Mouse (Mus musculus) ES-E14 (cell line): ENCODE results near the gene Pogz.

Experiments
- HCFC1 ChIP-seq: IDR thresholded peaks from 2 replicates; pipeline ENCODE4 v1.6.1; 2012; ENCODE audit warnings: low read length, inconsistent platforms, borderline replicate concordance; ENCODE audit not compliant: insufficient read depth
- MAFK ChIP-seq: IDR thresholded peaks from 2 replicates; pipeline ENCODE4 v1.6.1; 2014; ENCODE audit warnings: mild to moderate bottlenecking, low read depth, low read length, inconsistent platforms; ENCODE audit not compliant: insufficient read depth
- ZNF384 ChIP-seq: IDR thresholded peaks from 2 replicates; pipeline ENCODE4 v1.6.1; 2012; ENCODE audit warnings: low read depth, low read length, inconsistent platforms

GRCm38 (mm10) chr3:94815603-94816002 lies 21.8 kb upstream of the Pogz start:
- no peak for TF ChIP-seq MAFK
- TF ChIP-seq HCFC1 = no peak
- TF ChIP-seq ZNF384 = no peak
